Mouse (Mus musculus) forebrain, embryonic 12.5 days (tissue): Measurements from ENCODE around the gene Smurf1. TPM values are rescaled to one million over a fixed set of nuclear protein-coding genes. Genes with fewer than 3 reads are reported as not detected.

Source experiments
- ATAC-seq: fragments of 200-750 bp; cut with Nextera tagmentation; 2 replicates; pipeline ENCODE4 v1.8.0; 2017; ENCODE audit warnings: moderate TSS enrichment; ENCODE audit not compliant: low FRiP score
- H3K27ac ChIP-seq: fragments of 300-500 bp; sonication (generic); 2 replicates; pipeline ENCODE4 v1.5.1; 2016; ENCODE audit warnings: mild to moderate bottlenecking
- H3K27me3 ChIP-seq: fragments of 300-500 bp; sonication (generic); 2 replicates; pipeline ENCODE4 v1.6.1; 2016; ENCODE audit warnings: mild to moderate bottlenecking
- H3K36me3 ChIP-seq: fragments of 300-500 bp; sonication (generic); replicated peaks from 2 replicates; pipeline ENCODE4 v1.6.1; 2016; ENCODE audit warnings: mild to moderate bottlenecking
- H3K4me1 ChIP-seq: fragments of 300-500 bp; sonication (generic); 2 replicates; pipeline ENCODE4 v1.6.1; 2016
- H3K4me2 ChIP-seq: fragments of 300-500 bp; sonication (generic); 2 replicates; pipeline ENCODE4 v1.6.1; 2016; ENCODE audit warnings: mild to moderate bottlenecking, moderate library complexity
- H3K4me3 ChIP-seq: fragments of 300-500 bp; sonication (generic); replicated peaks from 2 replicates; pipeline ENCODE4 v1.5.1; 2016; ENCODE audit warnings: mild to moderate bottlenecking
- H3K9ac ChIP-seq: fragments of 300-500 bp; sonication (generic); 2 replicates; pipeline ENCODE4 v1.6.1; 2016; ENCODE audit warnings: mild to moderate bottlenecking
- H3K9me3 ChIP-seq: fragments of 300-500 bp; sonication (generic); 2 replicates; pipeline ENCODE4 v1.6.1; 2016
- WGBS: fragments of 180-500 bp; shearing (Covaris S2); methylation state at CpG from one replicate; pipeline ENCODE4 v1.1.7; 2016; 5-methylcytosine and 5-hydroxymethylcytosine counted together
- polyA plus RNA-seq: library from polyadenylated mRNA; unstranded; fragments of >200 nt; fragmentation: Nextera tagmentation; extraction: Ambion mirVana; gene quantifications from 2 replicates; pipeline ENCODE4 v1.2.1, GENCODE M21; 2016

Smurf1 gene
- polyA plus RNA-seq, 1 experiment from 2014 or later = 22.7 TPM

GRCm38 (mm10) chr5:144928856-144929713 lies 36.6 kb downstream of the Smurf1 start:
- no peak for ATAC-seq
- H3K4me2 ChIP-seq = no peak overlapping the region
- H3K9me3 ChIP-seq = no peaks in the 10 kb centered on the region
- peaks cover 12% of the 10 kb centered on the region for H3K4me1 ChIP-seq
- no peak overlapping the region for H3K27ac ChIP-seq
- H3K4me3 ChIP-seq = no peak overlapping the region
- no peak overlapping the region for H3K9ac ChIP-seq
- 63% methylated on average over 11 of the region's 11 CpGs for WGBS
- no peaks in the 10 kb centered on the region for H3K36me3 ChIP-seq
- H3K27me3 ChIP-seq = no peaks in the 10 kb centered on the region

- H3K9ac ChIP-seq = no peak overlapping the region
- H3K27ac ChIP-seq = no peak overlapping the region
- ATAC-seq = no peak
- peaks cover 35% of the 10 kb centered on the region for H3K4me1 ChIP-seq
- no peak overlapping the region for H3K4me2 ChIP-seq
- no peak overlapping the region for H3K4me3 ChIP-seq
- H3K27me3 ChIP-seq = no peaks in the 10 kb centered on the region
- WGBS = 92% methylated on average over 2 of the region's 2 CpGs
- no peaks in the 10 kb centered on the region for H3K36me3 ChIP-seq
- no peaks in the 10 kb centered on the region for H3K9me3 ChIP-seq
Observed at GRCm38 (mm10) chr5:144926275-144926674, 39.4 kb downstream of the Smurf1 start.

- Histone ChIP-seq H3K9me3 (no peaks in the 10 kb centered on the region), H3K4me2 (no peak overlapping the region), H3K36me3 (no peaks in the 10 kb centered on the region), H3K4me1 (peaks cover 37% of the 10 kb centered on the region), H3K9ac (no peak overlapping the region), H3K27me3 (no peaks in the 10 kb centered on the region), H3K27ac (no peak overlapping the region), H3K4me3 (no peak overlapping the region)
- 52% methylated on average over 6 of the region's 6 CpGs for WGBS
- no peak for ATAC-seq
Observed at GRCm38 (mm10) chr5:144923351-144923750, 42.3 kb downstream of the Smurf1 start.

GRCm38 (mm10) chr5:144919790-144920189 lies 45.9 kb downstream of the Smurf1 start:
- H3K4me1 ChIP-seq = peaks cover 41% of the 10 kb centered on the region
- H3K36me3 ChIP-seq = no peaks in the 10 kb centered on the region
- H3K27ac ChIP-seq = no peak overlapping the region
- H3K4me3 ChIP-seq = no peak overlapping the region
- no peaks in the 10 kb centered on the region for H3K9me3 ChIP-seq
- no peak overlapping the region for H3K4me2 ChIP-seq
- H3K27me3 ChIP-seq = no peaks in the 10 kb centered on the region
- 89% methylated on average over 8 of the region's 8 CpGs for WGBS
- no peak for ATAC-seq
- H3K9ac ChIP-seq = no peak overlapping the region

- Histone ChIP-seq H3K9me3 (no peaks in the 10 kb centered on the region), H3K27ac (no peak overlapping the region), H3K27me3 (no peaks in the 10 kb centered on the region), H3K36me3 (no peaks in the 10 kb centered on the region), H3K4me1 (peaks cover 47% of the 10 kb centered on the region), H3K9ac (no peak overlapping the region), H3K4me3 (no peak overlapping the region), H3K4me2 (no peak overlapping the region)
- ATAC-seq = 0 out of 2 replicates have a peak, but pooled peaks have one; percentile 36
- 67% methylated on average over 9 of the region's 9 CpGs for WGBS
Observed at GRCm38 (mm10) chr5:144919194-144919593, 46.5 kb downstream of the Smurf1 start.

- peaks cover 42% of the 10 kb centered on the region for H3K4me1 ChIP-seq
Observed at GRCm38 (mm10) chr5:144918204-144918603, 47.4 kb downstream of the Smurf1 start.

GRCm38 (mm10) chr5:144917172-144917571 lies 48.5 kb downstream of the Smurf1 start:
- Histone ChIP-seq H3K4me2 (no peak overlapping the region), H3K27ac (no peak overlapping the region), H3K36me3 (no peaks in the 10 kb centered on the region), H3K27me3 (no peaks in the 10 kb centered on the region), H3K9me3 (no peaks in the 10 kb centered on the region), H3K4me3 (no peak overlapping the region), H3K9ac (no peak overlapping the region), H3K4me1 (peaks cover 42% of the 10 kb centered on the region)
- ATAC-seq = no peak
- 88% methylated on average over 6 of the region's 6 CpGs for WGBS

More at GRCm38 (mm10) chr5:144918204-144918603, 47.4 kb downstream of the Smurf1 start:
- Histone ChIP-seq H3K27me3 (no peaks in the 10 kb centered on the region), H3K9me3 (no peaks in the 10 kb centered on the region), H3K36me3 (no peaks in the 10 kb centered on the region), H3K4me3 (no peak overlapping the region), H3K9ac (no peak overlapping the region), H3K27ac (no peak overlapping the region), H3K4me2 (no peak overlapping the region)
- no peak for ATAC-seq
- 79% methylated on average over 8 of the region's 8 CpGs for WGBS

- Histone ChIP-seq H3K4me1 (peaks cover 32% of the 10 kb centered on the region), H3K4me3 (no peak overlapping the region), H3K27ac (no peak overlapping the region), H3K9ac (no peak overlapping the region), H3K36me3 (no peaks in the 10 kb centered on the region), H3K9me3 (no peaks in the 10 kb centered on the region), H3K27me3 (no peaks in the 10 kb centered on the region), H3K4me2 (no peak overlapping the region)
- ATAC-seq = no peak
- 86% methylated on average over 5 of the region's 5 CpGs for WGBS
Observed at GRCm38 (mm10) chr5:144915828-144916227, 49.8 kb downstream of the Smurf1 start.

- Histone ChIP-seq H3K9ac (no peak overlapping the region), H3K4me1 (peaks cover 36% of the 10 kb centered on the region), H3K36me3 (no peaks in the 10 kb centered on the region), H3K27ac (no peak overlapping the region), H3K4me2 (no peak overlapping the region), H3K27me3 (no peaks in the 10 kb centered on the region), H3K4me3 (no peak overlapping the region), H3K9me3 (no peaks in the 10 kb centered on the region)
- WGBS = 72% methylated on average over 7 of the region's 7 CpGs
- ATAC-seq = no peak
Observed at GRCm38 (mm10) chr5:144914433-144914906, 51.2 kb downstream of the Smurf1 start.

GRCm38 (mm10) chr5:144913923-144914322 lies 51.7 kb downstream of the Smurf1 start:
- Histone ChIP-seq H3K27ac (no peak overlapping the region), H3K36me3 (no peaks in the 10 kb centered on the region), H3K4me3 (no peak overlapping the region), H3K4me1 (peaks cover 32% of the 10 kb centered on the region), H3K4me2 (no peak overlapping the region), H3K27me3 (no peaks in the 10 kb centered on the region), H3K9ac (no peak overlapping the region), H3K9me3 (no peaks in the 10 kb centered on the region)
- ATAC-seq = no peak
- WGBS = 90% methylated on average over 16 of the region's 16 CpGs

- no peak for ATAC-seq
Observed at GRCm38 (mm10) chr5:144913361-144913760, 52.3 kb downstream of the Smurf1 start.

GRCm38 (mm10) chr5:144912519-144913310 lies 52.9 kb downstream of the Smurf1 start:
- H3K27me3 ChIP-seq = no peaks in the 10 kb centered on the region
- H3K27ac ChIP-seq = no peak overlapping the region
- no peaks in the 10 kb centered on the region for H3K9me3 ChIP-seq
- no peak for ATAC-seq
- peaks cover 30% of the 10 kb centered on the region for H3K4me1 ChIP-seq
- no peaks in the 10 kb centered on the region for H3K36me3 ChIP-seq
- 42% methylated on average over 7 of the region's 7 CpGs for WGBS
- H3K4me3 ChIP-seq = no peak overlapping the region
- H3K4me2 ChIP-seq = no peak overlapping the region
- H3K9ac ChIP-seq = no peak overlapping the region

More at GRCm38 (mm10) chr5:144913361-144913760, 52.3 kb downstream of the Smurf1 start:
- no peaks in the 10 kb centered on the region for H3K36me3 ChIP-seq
- H3K4me1 ChIP-seq = peaks cover 30% of the 10 kb centered on the region
- H3K9me3 ChIP-seq = no peaks in the 10 kb centered on the region
- no peak overlapping the region for H3K4me2 ChIP-seq
- no peak overlapping the region for H3K27ac ChIP-seq
- no peaks in the 10 kb centered on the region for H3K27me3 ChIP-seq
- no peak overlapping the region for H3K4me3 ChIP-seq
- no peak overlapping the region for H3K9ac ChIP-seq
- WGBS = 81% methylated on average over 5 of the region's 5 CpGs
